ENCODE assay signal across 7 mouse cellular contexts in genomic region chr6:43666611-43667400, GRCm38 (mm10). TPM values are rescaled to one million over a fixed set of nuclear protein-coding genes. Genes with fewer than 3 reads are reported as not detected.
DNase-seq lines count a peak whose midpoint lies in the region; ATAC-seq lines count a peak whose summit lies in the region.

No protein-coding gene starts in this region.

- H3K4me2 ChIP-seq in lung, embryonic 16.5 days (ENCODE audit: low read depth, low read length): peak overlapping the region; percentile 80
- peak overlapping the region; percentile 62 for H3K4me2 ChIP-seq in limb, embryonic 12.5 days
- peak overlapping the region; percentile 62 for H3K4me2 ChIP-seq in stomach, embryonic 15.5 days

- 79% methylated on average over 7 of the region's 7 CpGs for WGBS in lung, embryonic 16.5 days
- 87% methylated on average over 7 of the region's 7 CpGs for WGBS in limb, embryonic 12.5 days
- 70% methylated on average over 7 of the region's 7 CpGs for WGBS in stomach, embryonic 15.5 days

- DNase-seq in lung, postnatal 36 days: no peak
- DNase-seq in spleen, postnatal 14 days (ENCODE audit: low spot score in 2 of 2): no peak
- DNase-seq in ovary, postnatal 10 days (ENCODE audit: low spot score): no peak

- ATAC-seq in lung, embryonic 16.5 days (ENCODE audit: low read depth): no peak
- peak; percentile 0; the same call in 1 of the 2 replicates for ATAC-seq in limb, embryonic 12.5 days (ENCODE audit: insufficient number of reproducible peaks, insufficient read depth, low FRiP score, low TSS enrichment, low read depth)
- ATAC-seq in stomach, embryonic 15.5 days (ENCODE audit: insufficient read depth, low FRiP score, low read depth): no peak

- H3K9me3 ChIP-seq in lung, embryonic 16.5 days (ENCODE audit: control insufficient read depth, low read length): no peaks in the 10 kb centered on the region; the same call in 1 of the 2 replicates
- no peaks in the 10 kb centered on the region for H3K9me3 ChIP-seq in erythroblast, embryonic 14.5 days (ENCODE audit: control insufficient read depth, low read length)
- no peaks in the 10 kb centered on the region for H3K9me3 ChIP-seq in limb, embryonic 12.5 days
- no peaks in the 10 kb centered on the region for H3K9me3 ChIP-seq in stomach, embryonic 15.5 days

- peak overlapping the region; percentile 74 for H3K4me3 ChIP-seq in lung, embryonic 16.5 days (ENCODE audit: low read length)
- peak overlapping the region; percentile 93 for H3K4me3 ChIP-seq in erythroblast, embryonic 14.5 days (replicated peaks)
- peak overlapping the region; percentile 54 for H3K4me3 ChIP-seq in limb, embryonic 12.5 days (replicated peaks)
- peak overlapping the region; percentile 63 for H3K4me3 ChIP-seq in stomach, embryonic 15.5 days (replicated peaks)

- H3K4me1 ChIP-seq in lung, embryonic 16.5 days (replicated peaks; ENCODE audit: control insufficient read depth, insufficient read depth, low read length): no peaks in the 10 kb centered on the region; the same call in 1 of the 2 replicates
- peaks cover 53% of the 10 kb centered on the region for H3K4me1 ChIP-seq in erythroblast, embryonic 14.5 days (ENCODE audit: control insufficient read depth)
- no peaks in the 10 kb centered on the region for H3K4me1 ChIP-seq in limb, embryonic 12.5 days (replicated peaks)
- H3K4me1 ChIP-seq in stomach, embryonic 15.5 days: no peaks in the 10 kb centered on the region

- H3K9ac ChIP-seq in lung, embryonic 16.5 days (ENCODE audit: low read length): peak overlapping the region; percentile 89; the same call in 1 of the 2 replicates
- peak overlapping the region; percentile 73 for H3K9ac ChIP-seq in limb, embryonic 12.5 days (replicated peaks)
- H3K9ac ChIP-seq in stomach, embryonic 15.5 days: no peak overlapping the region

- H3K36me3 ChIP-seq in lung, embryonic 16.5 days (ENCODE audit: control insufficient read depth, insufficient read depth, low read length): no peaks in the 10 kb centered on the region
- H3K36me3 ChIP-seq in erythroblast, embryonic 14.5 days (ENCODE audit: control insufficient read depth): peaks cover 10% of the 10 kb centered on the region
- H3K36me3 ChIP-seq in limb, embryonic 12.5 days: no peaks in the 10 kb centered on the region
- no peaks in the 10 kb centered on the region for H3K36me3 ChIP-seq in stomach, embryonic 15.5 days

- H3K27ac ChIP-seq in lung, embryonic 16.5 days (ENCODE audit: low read length): peak overlapping the region; percentile 96
- H3K27ac ChIP-seq in limb, embryonic 12.5 days: peak overlapping the region; percentile 98
- peak overlapping the region; percentile 90; the same call in 1 of the 2 replicates for H3K27ac ChIP-seq in stomach, embryonic 15.5 days

- no peaks in the 10 kb centered on the region for H3K27me3 ChIP-seq in lung, embryonic 16.5 days (ENCODE audit: control insufficient read depth, insufficient read depth, low read depth, low read length)
- no peaks in the 10 kb centered on the region for H3K27me3 ChIP-seq in erythroblast, embryonic 14.5 days (ENCODE audit: control insufficient read depth)
- H3K27me3 ChIP-seq in limb, embryonic 12.5 days: no peaks in the 10 kb centered on the region
- no peaks in the 10 kb centered on the region for H3K27me3 ChIP-seq in stomach, embryonic 15.5 days (replicated peaks)

RNA-seq across cellular contexts. Expression of gene Tpk1, which starts 0.7 kb away (rescaled TPM):
- 13.0 and 15.1 TPM in 2 replicates for polyA plus RNA-seq in lung, embryonic 16.5 days (2015; fragmentation: Nextera tagmentation; extraction: Ambion mirVana)
- 0.03 and 0.14 TPM in 2 replicates for polyA plus RNA-seq in erythroblast, embryonic 14.5 days (2012)
- polyA plus RNA-seq in limb, embryonic 12.5 days (2016; fragmentation: Nextera tagmentation; extraction: Ambion mirVana): 8.7 and 10.0 TPM in 2 replicates
- 15.4 and 16.6 TPM in 2 replicates for polyA plus RNA-seq in stomach, embryonic 15.5 days (2015; fragmentation: Nextera tagmentation; extraction: Ambion mirVana)
